Mouse (Mus musculus) retina, postnatal 1 day (tissue): ENCODE measurements at regions not wholly inside any gene's neighbourhood (a gene's known extent, or its start where the extent isn't known, plus 50 kb on each side); places are given as distances from the start of the nearest gene placed in this dataset.

Source experiments
- DNase-seq: peaks from one replicate; pipeline ENCODE4 v3.0.0-alpha.2; 2012

DNA sequence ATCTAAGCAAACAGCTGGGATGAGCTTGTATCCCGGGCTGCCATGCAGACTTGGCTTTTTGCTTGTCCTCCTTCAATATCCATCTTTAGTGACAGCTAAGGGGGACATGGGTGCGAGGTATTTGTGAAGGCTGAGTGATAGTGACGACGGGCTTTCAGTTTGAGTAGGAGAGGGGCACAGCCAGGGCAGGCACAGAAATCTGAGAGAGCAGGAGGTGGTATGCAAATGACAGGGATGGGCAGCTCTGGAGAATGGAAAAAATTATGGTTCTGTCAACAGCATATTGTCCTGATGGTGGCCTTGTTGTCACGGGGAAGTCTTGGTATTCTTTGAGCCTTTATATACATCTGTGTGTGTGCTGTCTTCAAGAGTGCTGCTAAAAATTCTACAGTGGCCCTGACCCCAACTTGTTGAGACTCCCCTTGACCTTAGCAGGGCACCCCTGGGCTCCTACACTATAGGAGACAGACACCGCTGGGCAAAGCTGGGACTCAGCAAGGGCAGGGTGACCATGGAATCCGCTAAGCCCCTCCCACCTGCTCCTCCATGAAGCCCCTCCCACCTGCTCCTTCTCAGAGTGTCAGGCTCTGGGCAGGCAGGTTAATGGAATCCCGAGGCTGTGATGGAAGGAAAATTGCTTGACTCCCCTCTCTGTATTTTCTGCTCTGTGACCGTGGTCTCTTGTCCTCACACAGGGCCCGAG is 156.1 kb downstream of the Matn1 start:
- DNase-seq = peak; percentile 85

DNA sequence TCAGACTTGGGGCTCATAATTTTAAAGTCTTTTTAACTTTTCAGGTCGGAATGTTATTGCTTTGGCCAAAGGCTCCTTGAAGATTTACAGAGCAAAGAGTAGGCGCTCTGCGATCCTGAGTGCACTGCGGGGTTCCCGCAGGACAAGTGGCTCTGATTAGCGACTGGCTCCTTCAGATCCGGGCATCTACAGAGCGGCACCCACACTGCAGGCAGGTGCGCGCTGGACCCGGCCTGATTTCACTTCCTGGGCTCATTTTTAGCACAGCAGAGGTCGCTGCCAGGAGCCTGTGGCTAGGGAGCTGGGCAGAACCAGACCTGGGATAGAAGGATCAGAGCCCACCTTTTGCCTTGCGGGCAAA is 156.6 kb downstream of the Matn1 start:
- DNase-seq = no peak

DNA sequence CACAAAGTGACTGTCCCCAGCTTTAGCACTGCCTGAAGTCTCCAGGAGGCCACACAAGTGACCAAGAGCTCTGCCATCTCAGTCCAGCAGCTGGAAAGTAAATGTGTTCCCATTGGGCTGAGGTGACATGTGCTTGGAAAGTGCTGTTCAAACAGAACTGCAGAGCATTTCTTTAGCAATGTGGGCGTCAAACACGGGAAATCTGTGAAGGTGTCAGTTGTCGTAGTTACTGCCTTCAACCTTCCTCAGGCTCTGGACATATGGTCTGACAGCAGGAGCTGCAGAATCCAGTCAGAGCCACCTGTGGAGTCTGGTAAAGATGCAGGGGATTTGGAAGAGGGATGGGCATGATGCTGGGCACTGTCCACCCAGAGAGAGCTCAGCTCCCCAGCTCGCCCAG is 158.0 kb downstream of the Matn1 start:
- no peak for DNase-seq

DNA sequence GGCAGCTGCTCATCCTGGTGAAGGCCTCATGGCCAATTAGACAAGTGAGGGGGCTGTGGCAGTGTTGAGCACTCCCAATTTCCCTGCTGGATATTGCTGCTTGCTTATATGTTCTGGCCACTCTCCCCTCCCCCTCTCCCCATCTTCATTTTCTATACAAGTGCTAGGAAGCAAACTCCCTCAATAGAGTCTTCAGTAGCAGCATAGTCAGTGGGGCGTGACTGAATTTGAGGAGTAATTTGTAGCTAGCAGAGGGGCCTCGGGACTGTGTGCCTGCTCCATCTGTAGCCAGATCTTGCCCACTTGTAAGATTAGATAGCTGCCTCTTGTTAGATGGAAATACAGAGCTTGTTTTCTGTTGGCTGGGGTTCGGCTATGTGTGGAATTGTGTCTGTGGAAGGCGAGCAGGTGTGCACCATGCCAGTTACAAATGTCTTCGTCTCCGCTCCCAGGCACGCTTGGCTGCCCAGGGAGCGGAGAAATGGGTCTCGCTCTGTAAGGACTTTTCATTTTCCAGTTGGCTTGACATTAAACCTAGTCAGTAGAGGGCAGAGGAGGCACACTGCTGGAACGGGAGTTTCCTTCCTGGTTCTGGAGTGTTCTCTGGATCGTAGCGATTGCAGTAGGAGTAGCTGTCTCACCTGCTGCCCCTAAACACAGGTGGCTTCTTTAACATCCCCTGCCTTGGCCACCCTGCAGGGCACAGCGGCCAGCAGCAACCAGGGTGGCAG is 163.1 kb downstream of the Matn1 start:
- peak; percentile 62 for DNase-seq

DNA sequence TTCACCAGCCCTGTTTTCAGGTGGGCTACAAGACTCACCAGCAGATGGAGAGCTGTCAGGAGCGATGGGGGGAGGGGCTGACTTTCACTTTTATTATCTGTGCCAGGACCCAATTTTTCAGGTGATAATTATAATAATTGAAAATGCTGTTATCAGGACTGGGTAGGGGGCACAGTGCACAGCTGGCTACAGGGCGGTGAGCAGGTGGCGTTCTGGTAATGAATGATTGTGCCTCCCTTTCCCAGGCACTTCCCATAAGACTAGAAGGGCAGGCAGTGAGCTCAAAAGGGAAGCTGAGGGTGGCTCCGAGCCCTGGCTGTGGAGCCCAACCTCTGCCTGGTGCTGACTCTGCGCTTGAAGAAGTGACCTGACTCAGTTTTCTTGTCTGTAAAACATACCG is 168.4 kb downstream of the Matn1 start:
- DNase-seq = no peak

DNA sequence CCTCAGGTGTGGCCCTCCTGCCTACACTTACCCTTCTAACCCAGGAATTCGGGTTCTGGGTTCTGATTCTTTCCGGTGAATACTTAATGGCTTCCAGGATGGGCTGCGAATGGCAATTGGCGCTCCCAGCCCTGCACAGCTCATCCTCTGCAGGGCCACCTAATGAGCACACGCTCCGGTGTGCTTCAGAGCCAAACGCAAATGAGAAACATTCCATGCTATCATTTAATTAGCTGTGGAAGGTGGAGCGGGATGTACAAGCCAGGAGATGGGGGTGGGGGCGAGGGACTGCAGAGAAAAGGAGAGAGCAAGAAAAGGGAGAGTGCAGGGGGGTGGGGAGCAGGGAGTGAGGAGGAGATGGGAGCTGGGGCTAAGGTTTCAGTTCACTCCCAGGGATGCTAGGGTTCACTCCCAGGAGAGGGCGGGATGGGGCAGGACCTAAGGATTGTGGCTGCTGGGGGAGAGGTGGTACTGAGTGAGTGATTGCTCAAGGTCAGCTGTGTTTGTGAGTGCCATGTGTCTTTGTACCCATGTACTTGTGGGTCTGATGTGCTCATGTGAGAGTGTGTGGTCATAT is 169.6 kb downstream of the Matn1 start:
- no peak for DNase-seq

DNA sequence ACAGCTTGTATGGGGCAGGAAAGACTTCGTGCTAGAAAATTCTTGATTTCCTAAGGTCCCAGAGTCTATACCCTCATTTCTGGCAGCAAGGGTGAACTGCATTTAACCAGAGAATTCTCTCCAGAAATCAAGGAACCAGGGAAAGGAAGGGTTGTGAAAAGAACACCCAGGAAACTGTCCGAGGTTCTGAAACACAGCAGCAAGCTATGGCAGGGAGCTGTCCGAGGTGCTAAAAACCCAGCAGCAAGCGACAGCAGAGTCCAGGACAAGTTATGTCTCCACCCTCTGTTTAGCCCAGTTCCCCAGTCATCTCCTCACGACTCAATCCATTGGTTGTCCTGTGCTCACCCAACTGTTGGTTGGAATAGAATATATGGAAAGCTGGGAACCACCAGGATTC is 171.1 kb downstream of the Matn1 start:
- peak; percentile 88 for DNase-seq

DNA sequence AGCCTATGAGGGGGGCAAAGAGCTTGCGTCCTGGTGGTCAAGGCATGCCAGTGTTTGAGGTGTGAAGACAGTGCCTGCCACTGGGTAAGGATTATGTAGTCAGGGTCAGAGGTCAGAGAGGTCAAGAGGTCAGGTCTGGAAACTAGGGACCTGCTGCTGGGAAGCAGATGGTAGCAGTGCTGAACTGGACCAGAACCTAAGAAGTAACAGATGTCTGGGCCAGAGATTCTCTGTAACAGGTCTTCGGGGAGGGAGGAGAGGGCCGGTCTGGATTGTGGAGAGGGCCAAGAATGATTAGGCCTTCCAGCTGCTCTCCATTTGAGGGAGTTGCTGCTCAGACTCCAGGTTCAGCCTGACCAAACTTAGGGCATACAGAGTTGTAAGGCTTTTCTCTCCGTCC is 174.4 kb downstream of the Matn1 start:
- DNase-seq = no peak

DNA sequence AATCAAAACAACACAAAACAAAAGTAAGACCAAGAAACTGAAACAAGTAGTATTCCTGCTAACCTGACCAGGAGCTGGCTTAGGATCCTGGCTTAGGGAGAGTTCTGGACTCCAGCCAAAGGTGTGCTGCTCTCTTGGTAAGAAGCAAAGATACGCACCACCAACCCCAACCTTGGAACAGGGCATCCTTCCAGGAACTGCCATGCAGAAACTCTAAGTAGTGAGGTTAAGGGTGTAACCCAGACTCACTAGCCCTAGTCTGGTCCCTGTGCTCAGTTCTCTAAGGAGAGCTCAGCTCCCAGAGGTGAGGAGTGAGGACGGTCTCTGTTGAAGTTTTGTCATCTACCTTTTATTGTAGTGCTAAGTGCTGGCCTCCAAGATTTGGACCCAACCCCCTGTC is 175.4 kb downstream of the Matn1 start:
- no peak for DNase-seq

DNA sequence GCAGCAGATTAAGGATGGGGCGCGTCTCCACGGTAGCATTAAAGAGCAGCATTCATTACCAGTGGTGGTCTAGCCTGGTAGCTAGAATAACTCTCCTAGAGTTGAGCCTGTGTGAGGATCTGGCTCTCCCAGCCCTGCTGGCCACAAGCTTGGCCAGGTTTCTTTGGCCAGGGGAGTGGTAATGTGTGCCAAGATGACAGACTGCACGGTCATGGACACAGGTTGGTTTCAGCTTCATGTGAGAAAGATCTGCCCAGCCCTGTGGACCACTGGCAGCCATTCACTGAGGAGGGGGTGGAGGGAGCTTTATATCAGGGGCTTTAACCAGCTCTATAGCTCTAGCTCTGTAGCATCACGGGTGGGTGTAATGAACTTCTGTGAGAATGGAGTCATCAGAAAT is 176.5 kb downstream of the Matn1 start:
- DNase-seq = no peak

DNA sequence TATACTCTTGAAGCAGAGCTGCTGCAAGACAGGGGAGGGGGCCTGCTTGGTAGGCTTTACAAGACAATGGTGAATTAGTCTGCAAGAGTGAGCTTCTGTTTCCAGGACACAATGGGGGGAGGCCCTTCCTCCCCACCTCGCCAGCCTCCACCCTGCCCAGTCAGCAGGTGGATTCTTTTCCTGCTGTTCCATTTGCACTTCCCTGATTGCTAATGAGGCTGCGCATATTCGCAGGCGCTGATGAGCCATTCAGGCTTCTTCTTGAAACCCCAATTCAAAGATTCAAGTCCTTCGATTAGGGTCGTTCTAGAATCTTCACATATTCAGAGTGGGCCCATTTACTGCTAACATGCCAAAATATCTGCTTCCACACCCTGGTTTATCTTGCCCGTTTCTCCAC is 181.8 kb downstream of the Matn1 start:
- peak; percentile 65 for DNase-seq

DNA sequence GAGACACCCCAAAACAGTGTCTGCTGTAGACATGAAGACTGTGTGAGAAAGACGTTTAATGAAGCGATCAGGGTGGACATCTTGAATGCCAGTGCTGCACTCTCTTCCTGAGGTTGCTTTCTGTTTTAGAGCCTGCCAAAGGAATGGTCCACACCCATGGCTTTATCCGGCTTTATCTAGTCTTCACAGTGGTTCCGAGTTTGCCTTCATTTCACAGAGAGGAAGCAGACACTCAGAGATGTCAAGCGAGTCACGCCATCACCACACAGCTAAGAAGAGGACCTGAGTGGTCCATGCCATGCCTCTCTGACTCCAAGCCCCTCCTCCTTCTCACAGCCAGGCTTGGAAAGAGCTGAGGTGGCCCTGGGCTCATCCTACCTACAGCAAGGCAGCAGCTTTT is 182.7 kb downstream of the Matn1 start:
- DNase-seq = no peak

DNA sequence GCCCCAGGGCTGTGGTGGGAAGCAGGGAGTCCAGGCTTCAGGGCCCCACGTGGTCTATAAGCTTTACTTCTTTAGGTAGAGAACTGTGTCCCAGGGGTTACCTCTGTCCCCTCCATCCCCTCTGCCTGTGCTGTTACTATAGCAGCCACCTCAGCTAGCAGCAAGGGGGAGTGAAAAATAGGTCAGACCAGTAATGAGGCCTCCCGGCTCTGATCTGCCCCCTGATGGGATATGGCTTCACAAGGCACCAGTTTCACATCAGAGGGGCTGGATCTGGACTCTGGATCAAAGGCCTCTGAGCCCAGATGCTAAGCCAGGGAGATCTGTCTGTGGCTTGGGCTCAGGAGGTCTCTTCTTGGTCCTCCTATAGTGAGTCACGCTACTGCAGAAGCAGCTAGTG is 184.5 kb downstream of the Matn1 start:
- DNase-seq = peak; percentile 90

DNA sequence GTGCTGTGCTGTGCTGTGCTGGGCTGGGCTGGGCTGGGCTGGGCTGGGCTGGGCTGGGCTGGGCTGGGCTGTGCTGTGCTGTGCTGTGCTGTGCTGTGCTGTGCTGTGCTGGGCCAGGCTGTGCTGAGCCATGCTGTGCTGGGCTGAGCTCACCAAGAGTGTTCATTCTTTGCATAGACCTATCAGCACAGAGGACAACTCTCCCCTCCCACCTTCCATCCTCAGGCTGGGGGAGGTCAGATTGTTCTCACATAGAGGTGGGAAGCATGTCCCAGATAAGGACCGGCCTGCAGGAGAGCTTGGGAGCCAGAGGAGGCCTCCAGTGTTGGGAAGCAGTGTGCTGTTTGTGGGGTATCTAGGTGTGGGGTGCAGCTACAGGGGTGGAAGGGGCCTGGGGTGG is 188.0 kb downstream of the Matn1 start:
- DNase-seq = no peak

DNA sequence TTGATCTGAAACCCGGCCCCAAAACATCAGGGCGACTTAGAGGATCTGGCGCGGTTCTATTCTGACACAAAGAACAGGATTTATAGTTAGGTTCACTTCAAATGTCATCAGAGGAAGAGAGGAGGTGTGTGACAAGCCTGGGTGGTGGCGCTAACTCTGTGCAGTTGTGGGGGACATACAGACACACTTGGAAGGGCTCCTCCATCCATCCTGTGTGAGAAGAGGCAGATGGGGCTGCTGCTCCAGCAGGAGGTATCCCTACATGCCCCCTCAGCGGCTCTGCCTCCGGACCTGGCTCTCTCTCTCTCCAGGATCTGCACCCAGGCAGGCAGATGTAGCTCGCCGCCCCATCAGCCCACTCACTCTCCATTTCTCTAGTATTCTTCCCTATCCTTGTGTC is 188.6 kb downstream of the Matn1 start:
- no peak for DNase-seq

DNA sequence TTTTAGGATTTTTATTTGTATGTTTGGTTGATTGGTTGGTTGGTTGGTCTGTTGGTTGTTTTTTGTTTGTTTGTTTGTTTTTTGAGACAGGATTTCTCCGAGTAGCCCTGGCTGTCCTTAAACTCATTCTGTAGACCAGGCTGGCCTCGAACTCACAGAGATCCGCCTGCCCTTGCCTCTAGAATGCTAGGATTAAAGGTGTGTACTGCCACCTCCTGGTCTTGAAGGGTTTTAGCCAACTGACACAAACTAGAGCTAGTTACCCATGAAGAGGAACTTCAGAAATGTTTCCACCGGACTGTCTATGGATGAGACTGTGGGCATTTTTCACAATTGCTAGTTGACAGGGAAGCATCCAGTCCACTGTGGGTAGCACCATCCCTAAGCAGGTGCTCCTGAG is 191.7 kb downstream of the Matn1 start:
- DNase-seq = no peak

DNA sequence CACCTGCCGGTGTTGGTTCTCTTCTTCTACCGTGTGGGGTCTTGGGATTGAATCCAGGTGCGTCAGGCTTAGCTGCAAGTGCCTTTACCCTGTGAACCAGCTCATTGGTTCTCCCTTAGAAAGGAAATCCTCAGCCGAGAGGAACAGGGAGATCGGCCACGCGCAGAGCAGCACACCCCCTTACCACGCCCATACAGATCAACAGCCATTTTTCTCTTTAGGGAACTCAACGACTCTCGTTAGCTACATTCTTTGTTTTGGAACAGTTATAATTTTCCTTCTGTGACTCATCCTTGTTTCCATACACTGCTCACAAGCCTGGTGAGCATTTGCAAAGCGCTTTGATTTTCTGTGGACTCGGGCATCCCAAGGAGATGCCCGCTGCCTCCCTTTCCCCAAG is 194.7 kb downstream of the Matn1 start:
- DNase-seq = no peak

DNA sequence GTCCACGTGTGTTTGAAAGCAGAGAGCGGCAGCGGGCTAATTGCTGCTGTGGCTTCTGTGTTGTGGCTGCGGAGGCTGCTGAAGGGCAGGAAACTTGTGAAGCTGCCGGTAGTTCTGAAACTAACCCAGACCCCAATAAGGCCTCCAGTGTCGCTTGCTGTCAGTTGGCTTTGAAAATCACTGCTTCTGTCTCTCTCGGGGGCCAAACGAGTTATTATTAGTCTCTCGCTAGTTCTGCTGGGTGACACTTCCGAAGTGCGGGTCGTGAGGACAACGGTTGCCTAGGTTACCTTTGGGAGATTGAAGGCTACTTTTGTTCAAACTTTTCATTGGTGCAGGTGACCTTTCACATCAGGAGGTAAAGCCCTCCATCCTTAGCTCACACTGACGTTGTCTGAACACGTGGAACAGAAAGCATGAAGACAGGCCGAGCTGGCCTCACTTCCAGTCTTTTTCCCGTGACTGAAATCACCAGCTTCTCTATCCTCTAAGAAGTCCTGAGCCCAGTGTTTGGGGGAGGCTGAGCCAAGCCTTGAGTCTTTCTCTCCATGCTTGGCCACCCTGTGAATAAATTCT is 197.8 kb downstream of the Matn1 start:
- DNase-seq = no peak

DNA sequence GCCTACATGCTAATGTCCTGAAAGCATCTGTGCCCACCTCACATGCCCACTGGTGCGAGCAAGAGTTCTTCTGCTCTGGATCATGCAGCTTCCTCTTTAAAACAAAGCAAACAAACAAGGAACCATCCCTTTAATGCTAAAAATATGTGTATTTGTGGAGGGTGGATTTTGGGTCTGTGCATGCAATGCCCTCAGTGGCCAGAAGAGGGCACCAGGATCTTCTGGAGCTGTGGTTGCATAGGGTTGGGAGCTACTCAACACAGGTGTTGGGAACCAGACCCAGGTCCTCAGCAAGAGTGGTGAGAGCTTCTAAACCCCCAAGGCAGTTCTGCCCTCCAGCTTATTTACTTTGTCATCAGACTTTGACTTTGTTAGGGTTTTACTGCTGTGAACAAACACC is 201.3 kb downstream of the Matn1 start:
- no peak for DNase-seq

DNA sequence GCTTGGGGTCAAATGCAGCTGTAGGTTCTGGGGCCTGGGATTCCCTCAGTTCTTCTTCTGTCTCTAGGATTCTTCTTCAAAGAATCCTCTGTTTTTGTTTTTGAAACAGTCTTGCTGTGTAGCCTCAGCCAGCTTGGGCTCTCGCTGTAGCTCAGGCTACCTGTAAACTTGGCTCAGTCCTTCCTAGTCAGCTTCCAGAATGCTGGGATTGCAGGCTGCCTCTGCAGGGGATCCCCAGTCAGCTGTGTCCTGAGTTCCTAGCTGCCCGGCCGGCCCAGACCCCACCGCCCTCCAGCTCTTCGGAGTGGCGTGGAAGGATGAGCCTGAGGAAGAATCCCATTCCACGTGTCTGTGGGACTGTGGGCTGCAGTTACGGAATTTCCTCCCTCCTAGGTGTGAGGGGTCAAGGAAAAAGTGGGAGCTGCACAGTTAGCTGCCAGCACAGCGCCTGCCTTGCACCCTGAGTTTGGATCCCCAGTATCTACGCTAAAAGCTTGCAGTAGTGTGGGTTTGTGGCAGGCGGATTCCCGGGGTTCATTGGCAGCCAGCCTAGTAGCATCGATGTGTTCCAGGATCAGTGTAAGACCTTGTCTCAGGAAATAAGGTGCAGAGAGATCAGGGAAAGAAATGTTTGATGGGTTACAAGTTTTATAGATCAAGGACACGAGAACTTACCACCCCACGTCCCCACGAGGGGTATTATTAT is 204.0 kb downstream of the Matn1 start:
- no peak for DNase-seq

DNA sequence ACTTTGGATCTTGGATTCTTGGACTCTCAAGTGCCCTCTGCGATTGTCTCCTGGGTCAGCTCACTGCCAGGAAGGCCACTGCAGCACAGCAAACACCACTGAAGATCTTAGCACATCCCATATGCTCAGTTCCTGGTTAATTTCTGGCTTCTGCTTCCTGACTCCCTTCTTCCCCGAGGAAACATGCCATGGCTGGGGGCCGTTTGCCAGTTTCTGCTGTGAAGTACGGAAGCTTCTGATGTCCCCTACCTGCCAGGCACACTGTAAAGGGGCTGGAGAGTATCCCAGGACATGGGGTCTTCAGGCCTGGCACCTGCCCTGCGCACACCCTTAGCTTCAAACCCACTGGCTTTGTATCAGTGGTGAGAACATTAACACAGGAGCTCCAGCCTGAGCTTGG is 205.3 kb downstream of the Matn1 start:
- DNase-seq = no peak

DNA sequence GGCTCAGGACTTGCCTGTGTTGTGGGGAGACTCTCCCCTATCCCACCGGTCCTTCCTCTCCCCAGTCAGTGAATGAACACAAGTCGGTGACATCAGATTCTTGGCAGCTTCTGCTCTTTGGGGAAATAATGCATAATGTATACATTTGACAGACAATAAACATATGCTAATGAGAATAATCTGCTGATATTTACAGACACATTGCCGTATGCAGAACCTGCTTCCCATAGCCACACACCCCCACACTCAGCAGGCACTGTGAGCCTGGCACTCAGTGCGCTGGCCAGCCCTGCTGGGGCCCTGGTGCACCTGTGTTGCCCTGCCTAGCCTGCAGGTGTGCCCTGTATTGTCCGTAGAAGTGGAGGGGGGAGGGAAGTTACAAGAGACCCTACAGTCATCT is 215.5 kb downstream of the Matn1 start:
- no peak for DNase-seq

DNA sequence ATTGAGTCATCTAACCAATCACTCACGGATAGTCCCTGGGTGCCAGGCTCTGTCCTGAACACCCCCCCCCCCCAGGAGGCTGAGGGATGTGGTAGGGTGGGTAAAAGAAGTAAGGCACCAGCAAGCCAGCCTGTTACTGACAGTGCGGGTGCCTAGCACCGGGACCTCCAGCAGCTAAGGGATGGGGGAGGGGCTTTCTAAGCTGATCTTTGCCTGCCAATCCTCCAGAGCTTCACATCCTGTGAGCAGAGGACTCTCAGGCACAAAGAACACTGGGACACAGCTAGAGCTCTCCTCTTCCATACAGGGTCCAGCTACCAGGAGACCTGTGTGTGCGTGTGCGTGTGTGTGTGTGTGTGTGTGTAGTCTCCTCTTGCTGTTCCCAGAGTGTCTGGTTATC is 215.9 kb downstream of the Matn1 start:
- DNase-seq = peak; percentile 63

DNA sequence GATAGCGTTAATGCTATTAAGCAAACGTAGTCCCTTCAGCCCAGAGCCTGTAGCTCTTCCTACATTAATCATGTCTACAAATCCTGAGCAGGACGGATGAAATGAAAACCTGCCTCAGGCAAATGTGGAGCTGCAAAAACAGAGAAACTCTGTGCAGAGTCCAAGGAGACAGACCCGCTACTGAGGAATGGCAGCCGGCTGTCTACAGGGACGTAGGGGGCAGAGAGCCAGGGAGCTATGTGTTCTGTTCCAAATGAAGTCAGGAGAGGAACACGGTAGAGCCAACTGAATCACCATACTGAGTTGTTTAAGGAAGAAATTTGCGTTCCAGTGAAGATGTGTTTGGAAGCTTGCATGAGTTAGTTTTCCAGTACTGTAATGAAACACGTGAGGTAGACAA is 217.3 kb downstream of the Matn1 start:
- DNase-seq = peak; percentile 21
